Mouse (Mus musculus) kidney, adult 2 months (tissue): ENCODE results near the gene Agr2.

Experiments used
- CTCF ChIP-seq: fragments of 200-500 bp; conservative IDR thresholded peaks from 2 replicates; pipeline ENCODE4 v1.5.1; 2011; ENCODE audit warnings: low read depth, mild to moderate bottlenecking, control low read depth, low read length, moderate library complexity, mixed read lengths; ENCODE audit not compliant: insufficient read depth, insufficient read length
- POLR2A ChIP-seq: fragments of 200-500 bp; IDR thresholded peaks from one replicate; pipeline ENCODE4 v1.6.1; 2011; ENCODE audit warnings: low read depth, low read length, control low read depth

DNA sequence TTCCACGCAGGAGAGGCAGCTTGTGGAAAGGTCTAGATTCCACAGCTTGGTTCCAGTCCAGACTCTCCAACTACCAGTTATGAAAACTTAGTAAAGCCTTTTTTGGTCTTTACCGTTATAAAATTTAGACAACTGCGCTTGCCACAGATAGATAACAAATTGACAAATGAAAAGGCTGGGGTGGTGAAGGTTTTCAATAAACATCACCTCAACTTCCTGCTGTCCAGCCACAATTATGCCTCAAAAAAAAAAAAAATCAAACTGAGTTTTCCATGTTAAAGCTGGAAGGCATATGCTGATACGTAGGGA is 48.5 kb downstream of the Agr2 start:
- TF ChIP-seq CTCF (no peak), POLR2A (no peak)
